Mouse (Mus musculus) forebrain, embryonic 16.5 days (tissue): ENCODE measurements around the gene Plpp7. TPM values are rescaled to one million over a fixed set of nuclear protein-coding genes. Genes with fewer than 3 reads are reported as not detected.
A peak's percentile ranks its signal among the peaks of the same experiment; 100 is the strongest.

ENCODE experiments used
- ATAC-seq: fragments of 200-750 bp; cut with Nextera tagmentation; 2 replicates; pipeline ENCODE4 v1.8.0; 2017; ENCODE audit warnings: mild to moderate bottlenecking, moderate library complexity
- H3K27ac ChIP-seq: fragments of 300-500 bp; sonication (generic); 2 replicates; pipeline ENCODE4 v1.5.1; 2014; ENCODE audit warnings: low read length, control low read depth
- H3K27me3 ChIP-seq: fragments of 300-500 bp; sonication (generic); replicated peaks from 2 replicates; pipeline ENCODE4 v1.6.1; 2014; ENCODE audit warnings: low read length; ENCODE audit not compliant: control insufficient read depth, insufficient read depth
- H3K36me3 ChIP-seq: fragments of 300-500 bp; sonication (generic); 2 replicates; pipeline ENCODE4 v1.6.1; 2014; ENCODE audit not compliant: control insufficient read depth, insufficient read depth
- H3K4me1 ChIP-seq: fragments of 300-500 bp; sonication (generic); replicated peaks from 2 replicates; pipeline ENCODE4 v1.6.1; 2014; ENCODE audit warnings: low read length; ENCODE audit not compliant: control insufficient read depth, insufficient read depth
- H3K4me2 ChIP-seq: fragments of 300-500 bp; sonication (generic); 2 replicates; pipeline ENCODE4 v1.6.1; 2014; ENCODE audit warnings: mild to moderate bottlenecking, low read length, control low read depth
- H3K4me3 ChIP-seq: fragments of 300-500 bp; sonication (generic); replicated peaks from 2 replicates; pipeline ENCODE4 v1.5.1; 2014; ENCODE audit warnings: mild to moderate bottlenecking, low read length, control low read depth
- H3K9ac ChIP-seq: fragments of 300-500 bp; sonication (generic); replicated peaks from 2 replicates; pipeline ENCODE4 v1.6.1; 2014; ENCODE audit warnings: low read depth, low read length, control low read depth
- H3K9me3 ChIP-seq: fragments of 300-500 bp; sonication (generic); 2 replicates; pipeline ENCODE4 v1.6.1; 2016; ENCODE audit warnings: low read length; ENCODE audit not compliant: control insufficient read depth
- WGBS: fragments of 180-500 bp; shearing (Covaris S2); extraction: QIAGEN DNeasy Blood & Tissue Kit; methylation state at CpG from one replicate; pipeline ENCODE4 v1.1.7; 2014; 5-methylcytosine and 5-hydroxymethylcytosine counted together
- polyA plus RNA-seq: library from polyadenylated mRNA; unstranded; fragments of >200 nt; fragmentation: Nextera tagmentation; extraction: Ambion mirVana; gene quantifications from 2 replicates; pipeline ENCODE4 v1.2.1, GENCODE M21; 2015

Gene Plpp7
- polyA plus RNA-seq, 1 experiment from 2014 or later = 20.6 TPM

DNA sequence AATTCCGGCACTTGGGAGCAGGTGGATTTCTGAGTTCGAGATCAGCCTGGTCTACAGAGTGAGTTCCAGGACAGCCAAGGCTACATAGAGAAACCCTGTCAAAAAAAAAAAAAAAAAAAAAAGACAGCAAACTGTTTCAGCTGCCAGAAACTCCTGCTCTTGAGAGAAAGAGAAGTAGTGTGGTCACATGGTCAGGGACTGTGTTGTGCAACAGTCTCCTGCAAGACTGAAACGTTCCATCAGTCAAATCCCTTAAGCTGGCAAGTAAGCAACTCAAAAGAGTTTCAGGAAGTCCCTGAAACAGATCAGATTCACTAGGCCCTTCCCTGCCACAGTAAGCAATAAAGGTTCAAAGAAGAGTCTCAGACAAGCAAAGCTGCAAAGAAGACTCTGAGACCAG is 5.7 kb upstream of the Plpp7 start:
- no peak for ATAC-seq
- Histone ChIP-seq H3K27me3 (peaks cover 32% of the 10 kb centered on the region), H3K4me3 (no peak overlapping the region), H3K36me3 (no peaks in the 10 kb centered on the region), H3K9me3 (no peaks in the 10 kb centered on the region), H3K4me1 (peaks cover 8% of the 10 kb centered on the region), H3K9ac (no peak overlapping the region), H3K27ac (no peak overlapping the region), H3K4me2 (no peak overlapping the region)
- WGBS = 77% methylated on average over 3 of the region's 3 CpGs

DNA sequence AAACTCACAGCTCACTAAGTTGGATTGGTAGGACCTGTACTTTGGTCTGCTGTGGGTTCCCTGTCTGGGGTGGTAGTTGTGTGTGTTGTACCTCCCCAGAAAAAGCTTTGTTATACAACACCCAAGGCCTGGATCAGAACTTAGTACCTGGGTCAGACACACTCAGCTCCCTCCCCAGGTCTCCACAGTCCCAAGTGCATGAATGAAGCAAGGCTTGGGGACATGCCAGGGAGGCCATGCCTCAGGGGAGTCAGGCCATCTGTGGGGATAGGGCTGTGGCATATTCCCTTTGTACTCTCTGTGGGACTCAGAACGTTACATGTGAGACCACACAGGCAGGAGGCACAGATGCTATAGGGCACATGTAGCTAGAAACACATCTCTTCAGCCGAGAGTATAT is 5.2 kb upstream of the Plpp7 start:
- no peak overlapping the region for H3K9ac ChIP-seq
- peaks cover 8% of the 10 kb centered on the region for H3K4me1 ChIP-seq
- 58% methylated on average over 2 of the region's 2 CpGs for WGBS
- H3K27ac ChIP-seq = no peak overlapping the region
- H3K4me2 ChIP-seq = no peak overlapping the region
- H3K9me3 ChIP-seq = no peaks in the 10 kb centered on the region
- H3K27me3 ChIP-seq = peaks cover 28% of the 10 kb centered on the region
- no peak overlapping the region for H3K4me3 ChIP-seq
- no peaks in the 10 kb centered on the region for H3K36me3 ChIP-seq
- no peak for ATAC-seq

DNA sequence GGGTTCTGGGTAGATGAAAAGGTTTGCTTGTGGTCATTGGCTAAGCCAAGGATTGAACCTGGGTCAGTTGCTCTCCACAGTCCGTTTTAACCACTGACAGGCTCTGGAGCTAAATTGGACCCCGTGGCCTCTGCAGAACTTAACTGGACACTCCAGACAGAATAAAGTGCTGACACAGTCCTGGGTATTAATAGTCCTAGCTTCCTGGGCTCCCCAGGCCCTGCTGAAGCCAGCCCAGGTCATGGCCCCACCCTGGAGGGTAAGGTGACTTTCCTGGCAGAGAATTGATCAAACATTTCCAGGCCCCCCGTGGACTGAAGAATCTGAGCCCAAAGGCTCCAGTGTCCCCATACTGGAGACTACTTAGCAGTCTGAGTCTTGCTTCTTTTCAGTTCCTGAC is 3.4 kb upstream of the Plpp7 start:
- no peak overlapping the region for H3K4me2 ChIP-seq
- no peaks in the 10 kb centered on the region for H3K9me3 ChIP-seq
- no peak overlapping the region for H3K9ac ChIP-seq
- H3K36me3 ChIP-seq = no peaks in the 10 kb centered on the region
- H3K4me3 ChIP-seq = no peak overlapping the region
- WGBS = 73% methylated on average over 3 of the region's 3 CpGs
- H3K27me3 ChIP-seq = peaks cover 12% of the 10 kb centered on the region
- peaks cover 22% of the 10 kb centered on the region for H3K4me1 ChIP-seq
- no peak overlapping the region for H3K27ac ChIP-seq
- ATAC-seq = no peak

DNA sequence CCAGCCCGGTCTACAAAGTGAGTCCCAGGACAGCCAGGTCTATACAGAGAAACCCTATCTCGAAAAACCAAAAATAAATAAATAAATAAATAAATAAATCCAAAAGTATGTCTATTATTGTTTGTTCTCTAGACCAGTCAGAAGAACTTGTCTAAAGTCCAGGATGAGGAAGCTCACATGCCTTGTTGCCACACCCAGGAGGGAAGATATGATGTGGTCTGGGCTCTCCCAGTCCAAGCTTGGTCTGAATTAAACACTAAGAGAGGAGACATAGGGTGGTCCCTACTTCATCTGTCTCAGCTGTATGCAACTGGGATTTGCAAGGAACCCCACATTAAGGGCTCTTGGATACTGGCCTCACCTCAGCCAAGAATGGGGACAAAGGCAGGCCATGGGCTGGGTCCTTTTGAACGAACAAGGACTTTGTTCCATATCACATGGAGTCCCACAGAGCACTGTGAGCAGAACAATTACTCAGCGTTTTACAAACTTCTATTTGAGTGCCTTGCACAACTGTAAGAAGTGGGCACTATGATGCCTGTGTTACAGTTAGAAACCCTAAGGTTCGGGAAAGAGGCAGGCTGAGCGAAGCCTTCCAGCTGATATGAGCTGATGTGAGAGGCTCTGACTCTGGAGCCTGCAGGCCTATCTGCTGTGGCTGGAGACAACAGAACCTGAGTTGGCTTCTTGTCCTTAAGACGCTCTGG is 1.2 kb upstream of the Plpp7 start:
- 82% methylated on average over 7 of the region's 7 CpGs for WGBS
- no peak for ATAC-seq
- no peak overlapping the region for H3K27ac ChIP-seq
- no peak overlapping the region for H3K9ac ChIP-seq
- no peaks in the 10 kb centered on the region for H3K9me3 ChIP-seq
- no peaks in the 10 kb centered on the region for H3K27me3 ChIP-seq
- no peak overlapping the region for H3K4me2 ChIP-seq
- H3K4me3 ChIP-seq = no peak overlapping the region
- no peaks in the 10 kb centered on the region for H3K36me3 ChIP-seq
- H3K4me1 ChIP-seq = peaks cover 14% of the 10 kb centered on the region

DNA sequence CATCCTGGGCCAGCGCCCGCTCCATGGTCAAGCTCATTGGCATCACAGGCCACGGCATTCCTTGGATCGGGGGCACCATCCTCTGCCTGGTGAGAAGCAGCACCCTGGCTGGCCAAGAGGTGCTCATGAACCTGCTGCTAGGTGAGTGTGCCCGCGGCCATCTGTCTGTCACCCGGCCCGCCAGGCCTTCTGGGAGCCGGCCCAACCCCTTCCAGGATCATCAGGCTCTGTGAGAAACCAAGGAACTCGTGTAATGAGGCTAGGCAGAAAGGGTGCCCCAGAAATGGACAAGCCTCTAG is 743 bp downstream of the Plpp7 start:
- Histone ChIP-seq H3K4me1 (peaks cover 14% of the 10 kb centered on the region), H3K36me3 (0 out of 2 replicates have a peak, but pooled peaks cover 2% of the 10 kb centered on the region), H3K9ac (peak overlapping the region; percentile 77), H3K27ac (no peak overlapping the region), H3K4me2 (peak overlapping the region; percentile 66), H3K4me3 (peak overlapping the region; percentile 54), H3K9me3 (peaks cover 3% of the 10 kb centered on the region), H3K27me3 (no peaks in the 10 kb centered on the region)
- WGBS = 89% methylated on average over 10 of the region's 10 CpGs
- ATAC-seq = no peak; the same call in 1 of the 2 replicates

DNA sequence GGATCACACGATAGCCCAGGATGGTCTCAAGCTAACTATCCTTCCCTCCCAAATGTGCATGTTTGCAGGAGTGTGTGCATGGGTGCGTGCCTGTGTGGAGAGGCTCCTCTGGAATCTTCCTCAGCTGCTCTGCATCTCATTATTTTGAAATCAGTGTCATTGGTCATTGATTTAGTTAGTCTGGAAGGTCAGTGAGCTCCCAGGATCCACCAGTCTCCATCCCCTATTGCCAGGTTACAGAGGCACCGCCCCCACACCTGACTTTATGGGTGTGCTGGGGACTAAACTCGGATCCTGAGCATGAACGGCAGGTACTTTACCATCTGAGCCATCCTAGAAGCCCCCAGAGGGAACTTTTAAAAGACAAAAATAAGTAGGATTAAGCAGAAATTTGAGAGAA is 7.6 kb downstream of the Plpp7 start:
- Histone ChIP-seq H3K4me2 (no peak overlapping the region), H3K9me3 (peaks cover 3% of the 10 kb centered on the region), H3K27me3 (no peaks in the 10 kb centered on the region), H3K4me1 (no peaks in the 10 kb centered on the region), H3K9ac (no peak overlapping the region), H3K4me3 (no peak overlapping the region), H3K27ac (no peak overlapping the region), H3K36me3 (0 out of 2 replicates have a peak, but pooled peaks cover 2% of the 10 kb centered on the region)
- 49% methylated on average over 5 of the region's 5 CpGs for WGBS
- ATAC-seq = no peak

DNA sequence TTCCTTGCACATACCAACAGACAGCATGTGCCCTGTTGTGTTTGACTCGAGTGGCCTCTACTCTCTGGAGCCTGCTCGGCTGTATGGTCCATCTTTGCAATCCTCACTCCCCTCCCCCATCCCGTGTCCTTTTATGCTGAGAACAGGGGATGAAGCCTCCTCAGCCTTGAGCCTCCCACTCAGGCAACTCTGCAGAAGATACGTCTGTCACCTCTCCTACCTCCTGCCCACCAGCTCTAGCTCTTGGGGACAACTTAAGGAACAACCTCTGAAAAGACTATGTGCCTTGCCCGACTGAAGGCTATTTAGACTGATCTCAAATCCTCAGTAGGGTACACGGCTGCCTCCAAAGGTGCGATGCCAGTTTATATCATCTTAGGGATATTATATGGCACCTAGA is 8.2 kb downstream of the Plpp7 start:
- Histone ChIP-seq H3K36me3 (0 out of 2 replicates have a peak, but pooled peaks cover 2% of the 10 kb centered on the region), H3K9ac (no peak overlapping the region), H3K4me1 (no peaks in the 10 kb centered on the region), H3K27ac (no peak overlapping the region), H3K9me3 (peaks cover 3% of the 10 kb centered on the region), H3K4me3 (no peak overlapping the region), H3K4me2 (no peak overlapping the region), H3K27me3 (no peaks in the 10 kb centered on the region)
- WGBS = 78% methylated on average over 7 of the region's 7 CpGs
- no peak for ATAC-seq

DNA sequence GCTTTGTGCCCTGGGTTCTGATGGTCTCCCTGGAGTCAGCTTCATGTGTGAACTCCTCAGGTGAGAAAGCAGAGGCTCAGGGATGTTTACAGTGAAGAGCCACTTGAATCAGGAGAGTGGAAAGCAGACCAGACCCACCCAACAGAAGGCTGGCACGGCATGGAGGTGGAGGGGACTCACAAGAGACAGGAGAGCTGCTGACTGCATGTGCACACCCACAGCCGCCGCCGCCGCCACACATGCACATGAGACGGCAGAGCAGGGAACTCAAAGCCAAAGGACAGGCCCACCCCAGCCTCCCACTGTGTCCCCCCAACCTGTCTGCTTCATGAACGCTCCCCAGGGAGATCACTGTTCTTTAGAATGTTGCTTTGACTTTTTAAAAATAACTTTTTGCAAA is 8.8 kb downstream of the Plpp7 start:
- Histone ChIP-seq H3K4me1 (no peaks in the 10 kb centered on the region), H3K36me3 (0 out of 2 replicates have a peak, but pooled peaks cover 2% of the 10 kb centered on the region), H3K9me3 (peaks cover 3% of the 10 kb centered on the region), H3K27ac (no peak overlapping the region), H3K4me3 (no peak overlapping the region), H3K4me2 (no peak overlapping the region), H3K9ac (no peak overlapping the region), H3K27me3 (no peaks in the 10 kb centered on the region)
- WGBS = 83% methylated on average over 7 of the region's 7 CpGs
- ATAC-seq = no peak

DNA sequence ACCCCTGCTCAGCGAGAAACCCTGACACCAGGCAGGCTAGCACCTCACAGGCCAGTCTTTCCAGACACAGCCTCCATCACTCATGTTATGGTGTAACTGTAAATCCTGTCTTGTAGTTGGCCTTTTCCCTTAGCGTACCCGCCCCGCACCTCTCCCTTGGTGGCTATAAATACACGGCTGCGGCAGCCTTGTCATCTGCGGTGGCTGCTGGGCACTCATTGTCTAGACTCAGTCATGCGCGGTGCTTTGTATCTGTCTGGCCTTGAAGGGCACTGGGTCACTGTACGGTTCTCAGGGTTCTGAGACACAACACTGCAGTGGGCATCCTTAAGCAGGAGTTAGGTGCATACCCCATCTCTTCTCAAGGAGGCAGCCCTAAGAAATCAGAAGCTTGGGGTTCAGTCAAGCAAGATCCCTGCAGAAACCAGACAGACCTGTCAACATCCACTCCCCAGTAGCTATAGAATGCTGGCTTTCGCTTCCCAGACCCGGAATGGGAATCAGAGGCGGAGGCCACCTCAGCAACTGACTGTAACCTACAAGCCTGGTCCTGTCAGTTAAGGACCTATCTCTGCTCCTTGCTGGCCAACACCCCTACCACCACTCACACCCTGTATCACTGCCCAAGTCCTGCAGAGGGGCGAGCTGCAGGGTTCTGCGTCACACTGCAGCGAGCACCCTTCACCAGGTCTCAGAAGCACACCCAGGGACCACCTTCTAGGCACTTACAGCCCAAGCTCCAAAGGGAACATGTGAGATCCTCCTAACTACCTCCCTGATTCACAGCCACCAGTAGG is 10.0 kb downstream of the Plpp7 start:
- Histone ChIP-seq H3K27ac (no peak overlapping the region), H3K36me3 (0 out of 2 replicates have a peak, but pooled peaks cover 2% of the 10 kb centered on the region), H3K4me1 (no peaks in the 10 kb centered on the region), H3K27me3 (no peaks in the 10 kb centered on the region), H3K4me2 (no peak overlapping the region), H3K9ac (no peak overlapping the region), H3K9me3 (peaks cover 3% of the 10 kb centered on the region), H3K4me3 (no peak overlapping the region)
- WGBS = 54% methylated on average over 16 of the region's 16 CpGs
- no peak for ATAC-seq
